Mouse (Mus musculus): ENCODE data around the gene Phkg2. TPM values are rescaled to one million over a fixed set of nuclear protein-coding genes. Genes with fewer than 3 reads are reported as not detected.

Phkg2 gene
- total RNA-seq, 2 experiments from 2014 or later, result 10.1 to 10.7 TPM

Other genes starting within 250 kb of the Phkg2 start
- gene Zfp768, start 227.8 kb upstream of the Phkg2 start, total RNA-seq (2021), result 10 to 100 TPM; 21.4 to 25.7 TPM
- 1 to 10 TPM; 2.9 to 3.2 TPM for gene Zfp747, start 197.3 kb upstream of the Phkg2 start, total RNA-seq (2021)
- 1 to 10 TPM; 1.7 TPM for gene 9130019O22Rik, start 186.2 kb upstream of the Phkg2 start, total RNA-seq (2021)
- 1 to 10 TPM; 2.0 to 2.4 TPM for gene E430018J23Rik, start 179.7 kb upstream of the Phkg2 start, total RNA-seq (2021)
- 1 to 10 TPM; 2.1 to 3.1 TPM for gene Zfp764, start 166.5 kb upstream of the Phkg2 start, total RNA-seq (2021)
- gene Zfp688, start 151.3 kb upstream of the Phkg2 start, total RNA-seq (2021), result 1 to 10 TPM; 2.2 to 2.6 TPM
- 1 to 10 TPM; 1.0 to 1.5 TPM for gene Zfp689, start 124.2 kb upstream of the Phkg2 start, total RNA-seq (2021)
- 10 to 100 TPM; 17.2 to 19.4 TPM for gene Prr14, start 113.7 kb upstream of the Phkg2 start, total RNA-seq (2021)
- gene Fbrs, start 94.1 kb upstream of the Phkg2 start, total RNA-seq (2021), result 10 to 100 TPM; 20.0 to 24.1 TPM
- gene Srcap, start 61.4 kb upstream of the Phkg2 start, total RNA-seq (2021), result 10 to 100 TPM; 45.4 to 46.3 TPM
- gene Gm42715, start 53.8 kb upstream of the Phkg2 start, total RNA-seq (2021), result 1 to 10 TPM; 8.4 to 8.5 TPM
- not detected for gene Tmem265, start 11.9 kb upstream of the Phkg2 start, total RNA-seq (2021)
- gene Ccdc189, start 15.3 kb downstream of the Phkg2 start, total RNA-seq (2021), result 1 to 10 TPM; 1.8 to 4.5 TPM
- 10 to 100 TPM; 24.4 to 28.7 TPM for gene Rnf40, start 15.4 kb downstream of the Phkg2 start, total RNA-seq (2021)
- 1 to 10 TPM; 6.7 to 8.3 TPM for gene Zfp629, start 42.5 kb downstream of the Phkg2 start, total RNA-seq (2021)
- gene Bcl7c, start 135.6 kb downstream of the Phkg2 start, total RNA-seq (2021), result 10 to 100 TPM; 44.8 to 65.7 TPM
- gene Ctf1, start 139.4 kb downstream of the Phkg2 start, total RNA-seq (2021), result 10 to 100 TPM; 12.1 to 14.6 TPM
- not detected for gene Ctf2, start 158.8 kb downstream of the Phkg2 start, total RNA-seq (2021)
- 1 to 10 TPM; 2.4 to 3.1 TPM for gene Fbxl19, start 171.2 kb downstream of the Phkg2 start, total RNA-seq (2021)
- 1 to 10 TPM; 8.1 to 9.2 TPM for gene Orai3, start 196.5 kb downstream of the Phkg2 start, total RNA-seq (2021)
- gene Setd1a, start 203.3 kb downstream of the Phkg2 start, total RNA-seq (2021), result 10 to 100 TPM; 15.6 to 17.4 TPM
- gene Gm49388, start 212.3 kb downstream of the Phkg2 start, total RNA-seq (2021), result 1 to 10 TPM in 1 of 2 experiments, under 1 TPM in 1; 0.88 to 1.8 TPM
- gene Hsd3b7, start 227.3 kb downstream of the Phkg2 start, total RNA-seq (2021), result 1 to 10 TPM; 6.9 to 8.1 TPM

All from gastrocnemius, postnatal 14 days (tissue).